ENCODE assay signal across 8 mouse cellular contexts in genomic region chr6:52305877-52306389, GRCm38 (mm10). TPM values are rescaled to one million over a fixed set of nuclear protein-coding genes. Genes with fewer than 3 reads are reported as not detected.
DNase-seq lines count a peak whose midpoint lies in the region; ATAC-seq and TF ChIP-seq lines count a peak whose summit lies in the region.

No protein-coding gene starts in this region.

- peak; percentile 77 for TF ChIP-seq CTCF in ES-Bruce4 (IDR thresholded peaks at IDR 0.05; ENCODE audit: low read depth, low read length)
- TF ChIP-seq CTCF in left cerebral cortex, adult 2 months (IDR thresholded peaks at IDR 0.05), result peak; percentile 68

- ATAC-seq in hindbrain, embryonic 16.5 days, result peak; percentile 96

- no peaks in the 10 kb centered on the region for H3K36me3 ChIP-seq in ES-Bruce4 (ENCODE audit: control insufficient read depth, insufficient read depth, low read length, poor library complexity, severe bottlenecking)
- H3K36me3 ChIP-seq in hindbrain, embryonic 16.5 days (ENCODE audit: control insufficient read depth, insufficient read depth, low read length), result no peaks in the 10 kb centered on the region

- no peak for TF ChIP-seq POLR2A in ES-Bruce4 (IDR thresholded peaks at IDR 0.05; ENCODE audit: insufficient read depth, low read length)

- intact Hi-C loops in left cerebral cortex, adult 2 months (cut with DNase I), result loop anchor here (1.0 to 5.0 kb wide), 3 partner anchors 271 to 416 kb away; no protein-coding TSS in a partner anchor

- H3K4me1 ChIP-seq in ES-Bruce4 (ENCODE audit: control insufficient read depth, insufficient read depth, low read length), result no peaks in the 10 kb centered on the region
- peaks cover 3% of the 10 kb centered on the region for H3K4me1 ChIP-seq in hindbrain, embryonic 16.5 days (ENCODE audit: control insufficient read depth, insufficient read depth, low read depth, low read length)

- H3K4me3 ChIP-seq in ES-Bruce4 (ENCODE audit: low read depth, low read length), result peak overlapping the region; percentile 56
- peak overlapping the region; percentile 45 for H3K4me3 ChIP-seq in hindbrain, embryonic 16.5 days (ENCODE audit: low read length)
- H3K4me3 ChIP-seq in left cerebral cortex, adult 2 months, result peak overlapping the region; percentile 43

- TF ChIP-seq EP300 in ES-Bruce4 (IDR thresholded peaks at IDR 0.05; ENCODE audit: insufficient read depth, low read depth, low read length), result peak; percentile 77; the same call in 1 of the 2 replicates

- no peak overlapping the region for H3K27ac ChIP-seq in ES-Bruce4 (ENCODE audit: insufficient read depth, low read length)
- no peak overlapping the region for H3K27ac ChIP-seq in hindbrain, embryonic 16.5 days (ENCODE audit: low read depth, low read length)
- H3K27ac ChIP-seq in left cerebral cortex, adult 2 months, result no peak overlapping the region

- peak overlapping the region; percentile 66 for H3K4me2 ChIP-seq in hindbrain, embryonic 16.5 days (ENCODE audit: low read length)

- H3K27me3 ChIP-seq in ES-Bruce4 (ENCODE audit: control insufficient read depth, insufficient read depth, low read length, poor library complexity, severe bottlenecking), result peaks cover 13% of the 10 kb centered on the region
- H3K27me3 ChIP-seq in hindbrain, embryonic 16.5 days (replicated peaks; ENCODE audit: control insufficient read depth, insufficient read depth, low read length), result peaks cover 51% of the 10 kb centered on the region

- no peaks in the 10 kb centered on the region for H3K9me3 ChIP-seq in ES-Bruce4 (replicated peaks; ENCODE audit: control insufficient read depth, insufficient read depth, low read length, poor library complexity, severe bottlenecking)
- H3K9me3 ChIP-seq in hindbrain, embryonic 16.5 days (ENCODE audit: control insufficient read depth, low read length), result no peaks in the 10 kb centered on the region

- peak; percentile 24 for DNase-seq in c-Kit-positive CD71-negative TER-119-negative erythroid progenitor cells, embryonic 14.5 days (ENCODE audit: low read depth)
- DNase-seq in gastrocnemius, adult 8-10 months (ENCODE audit: low spot score in 2 of 2), result peak; percentile 39 to 50
- DNase-seq in left cerebral cortex, adult 2 months (ENCODE audit: extremely low spot score in 1 of 2, low spot score in 2 of 2), result peak; percentile 51 to 53
- DNase-seq in lung, postnatal 36 days, result peak; percentile 71
- peak; percentile 60 to 70 for DNase-seq in right cerebral cortex, adult 2 months (ENCODE audit: low spot score in 2 of 2)
- peak; percentile 73 to 79 for DNase-seq in urinary bladder, postnatal 36 days (ENCODE audit: low spot score in 2 of 2)

- no peak overlapping the region for H3K9ac ChIP-seq in ES-Bruce4 (ENCODE audit: low read depth, poor library complexity, severe bottlenecking)
- peak overlapping the region; percentile 58 for H3K9ac ChIP-seq in hindbrain, embryonic 16.5 days (ENCODE audit: low read depth, low read length)

- under 1% methylated on average over 30 of the region's 30 CpGs for WGBS in hindbrain, embryonic 16.5 days

RNA-seq across cellular contexts. Expression of gene Evx1, which starts 7.4 kb away (rescaled TPM):
- 0.63 and 0.68 TPM in 2 replicates for polyA plus RNA-seq in ES-Bruce4 (2011; ENCODE audit: insufficient read depth, insufficient read length, low read depth, missing spikeins)
- total RNA-seq in gastrocnemius, adult 8-10 months (2022), result not detected
- polyA plus RNA-seq in hindbrain, embryonic 16.5 days (2015; fragmentation: Nextera tagmentation; extraction: Ambion mirVana), result 1.1 and 1.5 TPM in 2 replicates
- total RNA-seq in left cerebral cortex, adult 2 months (2021), result not detected

RNA-seq across cellular contexts. Expression of gene Hoxa13, which starts 45.3 kb away (rescaled TPM):
- 0.25 TPM in 1 of 2 replicates, not detected in the other for polyA plus RNA-seq in ES-Bruce4 (2011; ENCODE audit: insufficient read depth, insufficient read length, low read depth, missing spikeins)
- total RNA-seq in gastrocnemius, adult 8-10 months (2022), result 1 to 10 TPM; 4.1 to 5.2 (median 4.9) TPM
- not detected in 2 replicates for polyA plus RNA-seq in hindbrain, embryonic 16.5 days (2015; fragmentation: Nextera tagmentation; extraction: Ambion mirVana)
- not detected for total RNA-seq in left cerebral cortex, adult 2 months (2021)

Comparison
In these comparisons a context has a peak if more than half of its experiments do, and no peak if none do; other contexts are left out.
1. DNase-seq: peak in every context shown above with its lines; median percentile 76 in urinary bladder, postnatal 36 days; 71 in lung, postnatal 36 days; 65 in right cerebral cortex, adult 2 months; 52 in left cerebral cortex, adult 2 months; 44 in gastrocnemius, adult 8-10 months; 24 in c-Kit-positive CD71-negative TER-119-negative erythroid progenitor cells, embryonic 14.5 days.
2. RNA of gene Hoxa13, which starts 45.3 kb away (total RNA-seq): 4.1 to 5.2 TPM in gastrocnemius, adult 8-10 months; not detected in left cerebral cortex, adult 2 months; every median in the first group is over 4 times any median in the second.
3. Peak in every context shown above with its lines, with median percentiles within 50 percentile points of each other: H3K4me3 ChIP-seq.